Mouse (Mus musculus): ENCODE measurements around the gene Nfic.

The Nfic gene

GRCm38 (mm10) chr10:81405588-81406201 lies 49.7 kb downstream of the Nfic start:
- in situ Hi-C loops (cut with MseI, MboI), result no loop called here

DNA sequence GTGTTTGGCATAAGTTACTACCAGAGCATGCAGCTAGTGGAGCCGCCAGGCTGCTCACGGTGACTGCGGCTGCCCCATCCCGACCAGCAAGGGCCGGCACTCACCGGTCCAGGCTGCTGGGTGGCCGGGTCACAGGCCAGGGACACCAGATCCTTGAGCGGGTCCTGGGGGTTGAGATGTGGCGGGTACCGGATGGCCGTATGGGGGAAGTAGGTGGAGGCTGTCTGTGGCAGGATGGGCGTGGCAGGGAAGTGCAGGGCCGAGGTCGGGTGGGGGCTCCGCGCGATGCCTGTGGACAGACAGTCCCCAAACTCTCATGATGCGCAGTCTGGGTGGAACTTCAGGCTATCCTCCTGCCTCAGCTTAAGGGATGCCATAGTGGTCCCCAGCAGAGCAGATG lies 50.7 kb downstream of the Nfic start:
- in situ Hi-C loops (cut with MseI, MboI), result no loop called here

DNA sequence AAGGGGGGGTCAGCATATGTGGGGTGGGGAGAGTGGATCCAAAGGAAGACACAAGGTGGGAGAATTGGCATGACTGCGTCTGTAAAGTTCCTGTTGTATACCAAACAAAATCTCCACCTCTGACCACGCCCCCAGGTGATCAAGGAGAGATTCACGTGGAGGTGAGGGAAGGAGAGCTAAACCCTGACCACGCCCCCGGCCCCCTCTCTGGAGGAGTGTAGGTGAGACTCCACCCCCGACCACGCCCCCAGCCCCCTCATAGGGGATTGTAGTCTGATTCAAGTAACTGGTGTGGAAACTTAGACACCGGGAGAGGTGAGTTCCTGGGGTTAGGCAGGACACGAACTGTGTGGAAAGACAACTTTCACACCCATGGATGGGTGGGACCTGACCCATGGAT lies 51.4 kb downstream of the Nfic start:
- in situ Hi-C loops (cut with MseI, MboI), result no loop called here

DNA sequence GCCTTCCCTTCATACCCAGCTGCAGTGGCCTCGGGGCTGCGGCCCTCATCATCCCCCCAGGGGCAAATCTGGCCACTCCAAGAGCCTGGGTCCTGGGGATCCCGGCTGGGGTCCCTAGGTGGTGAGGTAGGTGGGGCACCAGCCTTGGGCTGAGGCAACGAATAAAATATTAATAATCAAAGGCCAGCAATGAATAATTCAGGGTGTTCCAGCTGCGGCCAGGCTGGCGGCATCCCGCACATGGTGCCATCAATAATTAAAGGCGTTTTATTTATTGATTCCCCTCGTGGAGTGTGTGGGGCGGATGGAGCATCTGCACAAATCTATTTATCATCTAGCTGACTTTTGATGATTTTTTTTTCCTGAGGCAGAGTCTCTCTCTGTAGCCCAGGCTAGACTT lies 51.9 kb downstream of the Nfic start:
- in situ Hi-C loops (cut with MseI, MboI), result no loop called here

DNA sequence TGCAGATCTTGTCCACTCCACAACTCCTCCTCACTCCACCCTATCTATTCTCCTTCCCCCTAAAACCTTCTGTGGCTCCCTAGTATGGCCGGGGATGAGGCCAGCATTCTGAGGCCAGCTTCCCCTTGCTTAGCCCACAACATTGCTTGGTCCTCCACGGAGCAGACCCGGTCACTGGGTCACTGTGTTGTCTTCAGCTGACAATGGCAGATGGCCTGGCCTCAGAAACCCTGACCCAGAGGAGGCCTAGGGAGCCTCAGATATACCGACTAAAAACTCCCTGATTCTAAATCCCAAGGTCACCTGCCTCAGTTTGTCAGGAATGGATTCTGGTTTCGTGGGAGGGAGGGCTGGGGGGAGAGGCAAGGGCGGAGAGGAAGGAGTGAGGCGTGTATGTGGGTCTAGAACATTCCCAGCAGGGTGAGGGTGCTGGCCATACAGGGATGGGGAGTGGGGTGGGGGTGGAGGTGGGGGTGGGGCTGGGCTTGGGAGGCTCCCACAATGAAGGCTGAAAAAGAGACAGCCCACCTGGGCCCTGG lies 53.1 kb downstream of the Nfic start:
- in situ Hi-C loops (cut with MseI, MboI), result no loop called here

DNA sequence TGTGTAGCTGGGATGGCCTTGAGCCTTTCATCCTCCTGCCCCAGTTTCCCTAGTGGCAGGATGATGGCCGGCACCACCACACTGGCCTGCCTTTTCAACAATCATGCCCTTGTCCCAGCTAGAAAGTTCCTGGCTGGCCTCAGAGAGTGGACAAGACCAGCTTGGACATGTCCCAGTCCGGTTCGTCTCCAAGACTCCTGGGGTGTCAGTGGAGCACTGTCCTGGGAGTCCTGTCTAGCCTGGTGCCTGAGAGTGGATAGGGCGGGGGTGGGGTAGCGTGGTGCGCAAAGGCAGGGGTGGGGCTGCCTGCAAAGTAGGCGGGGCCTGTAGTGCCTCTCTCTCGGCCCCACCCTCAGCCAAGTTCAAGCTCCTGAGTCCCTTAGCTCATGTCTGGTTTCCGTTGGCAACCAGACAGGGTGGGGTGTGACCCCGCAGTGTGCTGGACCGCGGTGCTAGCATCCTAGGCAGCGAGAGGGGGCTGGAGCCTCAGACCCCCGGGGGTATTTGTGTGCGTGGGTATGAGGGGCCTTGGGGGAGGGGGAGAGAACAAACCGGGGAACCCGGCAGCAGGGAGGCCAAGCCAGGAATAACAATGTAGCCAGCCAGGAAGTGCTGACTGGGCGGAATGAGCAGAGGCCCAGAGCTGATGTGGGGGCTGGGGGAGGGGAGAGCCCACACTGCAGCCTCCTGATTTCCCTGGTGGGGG lies 53.8 kb downstream of the Nfic start:
- in situ Hi-C loops (cut with MseI, MboI), result no loop called here

DNA sequence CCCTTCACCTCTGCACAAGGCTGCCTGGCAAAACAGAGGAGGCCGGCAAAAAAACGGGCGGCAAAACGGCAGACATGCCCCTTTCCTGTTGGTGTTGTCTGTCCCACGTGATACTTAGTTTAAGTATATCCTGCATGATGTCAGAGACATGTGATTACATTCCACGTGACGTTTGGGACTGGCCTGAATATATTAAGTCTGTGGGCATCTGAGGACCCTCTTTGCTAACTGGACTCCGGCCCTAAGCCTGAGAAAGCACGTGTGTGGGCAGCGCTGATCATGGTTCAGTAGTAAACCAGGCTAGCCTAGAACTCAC lies 54.3 kb downstream of the Nfic start:
- in situ Hi-C loops (cut with MseI, MboI), result no loop called here

- in situ Hi-C loops (cut with MseI, MboI), result no loop called here
These were observed 54.8 kb downstream of the Nfic start for GRCm38 (mm10) chr10:81400371-81401204.

GRCm38 (mm10) chr10:81399798-81400308 lies 55.6 kb downstream of the Nfic start:
- in situ Hi-C loops (cut with MseI, MboI), result no loop called here

- in situ Hi-C loops (cut with MseI, MboI), result no loop called here
These were observed 56.1 kb downstream of the Nfic start for GRCm38 (mm10) chr10:81399296-81399695.

DNA sequence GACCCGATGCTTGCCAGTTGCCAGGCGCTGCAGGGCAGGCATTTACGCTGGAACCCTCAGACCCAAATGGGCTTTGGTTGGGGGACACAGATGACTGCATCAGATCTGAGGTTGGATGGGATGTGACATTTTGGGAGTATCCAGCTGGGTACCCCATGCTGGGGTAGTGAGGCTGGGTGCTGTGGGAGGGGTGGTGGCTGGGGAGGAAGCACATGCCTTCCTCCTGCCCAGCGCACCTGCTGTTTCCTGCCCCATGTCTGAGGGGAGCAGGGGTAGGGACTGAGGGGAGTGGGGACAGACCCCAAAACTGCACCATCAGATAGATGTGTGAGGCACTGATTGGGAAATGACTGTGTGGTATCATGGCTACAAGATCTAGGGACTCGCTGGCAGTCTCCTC lies 58.7 kb downstream of the Nfic start:
- in situ Hi-C loops (cut with MseI, MboI), result no loop called here

DNA sequence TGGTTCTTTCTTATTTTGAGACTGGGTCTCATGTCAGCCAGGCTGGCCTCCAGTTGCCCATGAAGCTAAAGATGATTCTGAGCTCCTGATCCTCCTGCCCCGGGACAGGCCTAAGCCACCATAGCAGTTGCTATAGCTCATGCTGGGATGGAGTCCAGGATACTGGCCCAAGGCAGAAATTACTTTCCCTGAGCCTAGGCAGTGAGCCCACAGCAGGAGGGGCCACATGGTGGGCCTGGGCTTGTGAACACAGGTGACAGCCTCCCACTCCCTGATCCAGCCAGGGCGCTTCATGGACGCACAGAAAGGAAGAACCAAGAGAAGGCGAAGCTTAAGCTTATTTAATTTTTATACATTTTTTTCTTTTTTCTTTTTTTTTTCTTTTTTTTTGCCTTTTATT lies 59.6 kb downstream of the Nfic start:
- in situ Hi-C loops (cut with MseI, MboI), result no loop called here

- in situ Hi-C loops (cut with MseI, MboI), result no loop called here
These were observed 60.3 kb downstream of the Nfic start for GRCm38 (mm10) chr10:81395127-81395526.

DNA sequence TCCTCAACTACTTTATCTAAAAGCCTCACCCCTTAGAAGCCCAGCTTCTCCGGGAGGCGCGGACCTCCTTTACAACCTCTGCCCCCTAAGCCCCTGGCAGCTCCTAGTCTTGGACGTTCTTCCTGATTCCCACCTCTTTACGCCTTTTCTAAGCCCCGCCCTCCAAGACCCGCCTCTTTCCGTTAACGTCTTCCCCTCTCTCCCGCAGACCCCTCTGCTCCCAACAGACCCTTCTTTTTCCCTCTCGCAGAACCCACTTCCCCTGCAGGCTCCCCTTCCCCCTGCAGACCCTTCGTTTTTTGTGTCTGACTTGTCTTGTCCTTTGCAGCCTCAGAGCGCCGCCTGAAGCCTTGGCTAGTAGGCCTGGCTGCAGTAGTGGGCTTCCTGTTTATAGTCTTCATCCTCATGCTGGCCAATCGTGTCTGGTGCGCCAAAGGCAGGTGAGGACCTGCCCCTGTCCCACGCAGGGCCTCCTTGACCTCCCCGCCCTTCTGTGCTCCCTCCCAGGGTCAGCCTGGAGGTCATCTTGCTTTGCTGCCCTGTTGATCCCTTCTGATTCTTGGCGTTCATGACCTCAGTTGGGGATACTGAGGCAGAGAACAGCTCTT lies 61.9 kb downstream of the Nfic start:
- in situ Hi-C loops (cut with MseI, MboI), result loop anchor here (5.0 kb wide), 1 partner anchor 59 kb away; no protein-coding TSS in a partner anchor

DNA sequence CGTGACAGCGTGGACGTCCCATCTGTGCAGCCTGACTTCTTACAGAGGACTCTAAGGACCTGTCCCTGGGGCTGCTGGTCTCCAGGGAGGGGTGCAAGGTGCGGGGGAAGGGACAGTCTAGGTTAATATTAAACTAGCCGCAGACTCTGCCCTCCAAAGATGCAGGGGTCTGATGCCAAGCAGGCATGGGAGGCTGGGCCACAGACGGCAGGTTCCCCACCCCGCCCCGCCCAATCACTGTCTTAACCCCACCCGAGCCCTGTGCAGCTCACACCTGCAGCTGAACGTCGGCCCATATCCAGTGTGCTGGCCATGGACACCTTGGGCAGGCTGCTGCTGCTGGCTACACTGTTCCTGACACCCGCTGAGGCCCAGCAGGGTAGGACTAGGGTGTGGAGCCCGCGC lies 62.7 kb downstream of the Nfic start, which contains the start of gene Smim24:
Gene Smim24 (plus strand): TSS at position 271 of the 405 bp plus-strand sequence.
- in situ Hi-C loops (cut with MseI, MboI), result loop anchor here (5.0 kb wide), 1 partner anchor 60 kb away; no protein-coding TSS in a partner anchor

DNA sequence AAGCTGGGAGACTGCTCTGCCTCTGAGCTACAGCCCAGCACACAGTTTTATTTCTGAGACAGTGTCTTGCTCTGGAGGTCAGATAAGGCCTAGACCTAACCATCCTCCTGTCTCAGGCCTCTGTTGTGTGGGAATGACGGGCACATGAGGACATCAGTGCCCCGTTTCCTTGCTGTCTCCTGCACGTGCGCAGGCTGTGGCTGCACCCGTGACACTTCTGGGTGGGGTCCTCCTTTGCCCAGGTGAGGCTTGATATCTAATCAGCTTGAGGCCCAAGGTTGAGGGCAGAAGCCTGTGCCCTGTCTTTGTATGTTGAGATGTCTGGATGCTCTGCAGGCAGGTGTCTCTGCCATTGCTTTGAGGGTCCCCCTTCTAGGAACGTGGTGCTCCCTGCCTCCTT lies 63.2 kb downstream of the Nfic start:
- in situ Hi-C loops (cut with MseI, MboI), result loop anchor here (5.0 kb wide), 1 partner anchor 60 kb away; no protein-coding TSS in a partner anchor

- in situ Hi-C loops (cut with MseI, MboI), result loop anchor here (5.0 kb wide), 1 partner anchor 62 kb away; no protein-coding TSS in a partner anchor
These were observed 64.8 kb downstream of the Nfic start for GRCm38 (mm10) chr10:81390678-81390965.

DNA sequence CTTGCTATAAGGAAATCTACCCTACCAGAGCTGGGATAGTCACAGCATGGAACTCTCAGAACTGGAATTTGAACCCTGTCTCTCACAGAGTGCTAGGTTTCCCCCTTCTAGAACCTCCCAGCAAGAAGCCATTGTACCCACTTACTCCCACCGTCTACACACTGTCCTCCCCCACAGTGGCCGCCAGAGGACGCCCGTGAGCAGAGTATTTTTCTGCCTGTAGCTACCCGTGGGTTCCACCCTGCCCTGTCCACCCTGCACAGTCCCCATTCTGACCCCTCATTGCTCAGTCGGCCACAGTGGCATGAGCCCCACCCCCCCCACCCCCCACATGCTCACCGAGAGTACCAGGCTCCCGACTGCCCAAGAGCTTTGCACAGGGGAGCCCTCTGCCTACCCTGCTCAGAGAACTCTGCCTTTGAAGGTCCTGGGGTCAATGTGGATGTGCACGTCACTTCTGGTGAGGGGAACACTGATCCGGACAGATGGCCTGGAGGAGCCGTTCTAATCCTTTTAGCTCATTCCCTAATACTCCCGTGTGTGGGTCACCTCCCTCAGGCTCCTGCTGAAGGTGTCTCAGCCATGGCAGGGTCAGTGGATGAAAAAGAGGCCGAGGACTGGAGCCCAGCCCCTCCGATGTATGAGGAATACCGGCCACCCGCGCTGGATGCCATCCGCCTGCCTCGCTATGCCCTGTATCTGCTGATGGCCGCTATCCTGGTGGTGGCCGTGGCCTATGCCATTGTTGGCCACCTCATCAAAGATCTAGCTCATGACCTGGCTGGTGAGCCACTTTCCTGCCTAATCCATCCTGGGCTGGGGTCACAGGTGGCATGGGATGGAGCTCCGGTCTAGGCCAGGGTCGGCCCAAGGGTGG lies 65.4 kb downstream of the Nfic start:
- in situ Hi-C loops (cut with MseI, MboI), result loop anchor here (5.0 kb wide), 1 partner anchor 62 kb away; no protein-coding TSS in a partner anchor

- in situ Hi-C loops (cut with MseI, MboI), result no loop called here
These were observed 66.1 kb downstream of the Nfic start for GRCm38 (mm10) chr10:81389373-81389772.

DNA sequence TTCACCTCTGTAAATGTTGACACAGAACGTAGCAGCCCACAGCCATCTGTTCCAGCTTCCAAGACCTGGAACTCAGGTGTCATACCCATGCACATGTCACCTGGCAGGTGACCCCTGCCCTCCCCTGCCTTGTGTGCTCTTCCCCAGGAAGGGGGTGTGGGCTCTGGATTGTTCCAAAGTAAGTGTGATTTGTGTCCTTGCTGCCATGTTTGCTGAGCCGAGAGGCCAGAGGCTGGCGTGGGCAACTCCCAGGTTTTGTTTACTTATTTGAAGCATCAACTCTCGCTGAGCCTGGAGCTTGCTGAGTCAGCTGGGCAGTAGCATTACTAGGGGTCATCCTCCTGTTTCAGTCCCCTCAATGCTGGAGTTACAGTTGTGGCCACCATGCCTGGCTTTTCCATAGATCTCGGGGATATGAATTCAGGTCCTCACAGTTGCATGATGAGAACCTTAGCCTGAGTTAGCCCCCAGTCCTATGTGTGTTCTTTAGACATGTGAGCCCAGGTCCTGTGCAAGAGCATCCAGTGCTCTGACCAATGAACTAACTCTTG lies 66.9 kb downstream of the Nfic start, which contains the start of gene Gm48552:
Gene Gm48552 (plus strand): TSS at position 501 of the 551 bp plus-strand sequence.
- in situ Hi-C loops (cut with MseI, MboI), result no loop called here

Data from mouse trophoblast stem cell (cell line).